Mouse (Mus musculus): ENCODE measurements around the gene Cxcr1. TPM values are rescaled to one million over a fixed set of nuclear protein-coding genes. Genes with fewer than 3 reads are reported as not detected.
"Not testable (repeated sequence)": the region's sequence is repeated elsewhere in the genome, so short reads cannot be mapped to it uniquely, and the experiment has no call there.

The Cxcr1 gene
- polyA plus RNA-seq, 1 experiment from 2014 or later: not detected

- no peak overlapping the region for H3K27ac ChIP-seq
- whole genome bisulfite sequencing: 78% methylated on average over 2 of the region's 2 CpGs
- H3K9me3 ChIP-seq: no peaks in the 10 kb centered on the region
- DNase-seq (ENCODE audit: extremely low spot score, low spot score): no peak
- H3K4me1 ChIP-seq: peaks cover 8% of the 10 kb centered on the region
- H3K27me3 ChIP-seq (ENCODE audit: poor library complexity, severe bottlenecking): no peaks in the 10 kb centered on the region
- H3K36me3 ChIP-seq (replicated peaks): no peaks in the 10 kb centered on the region
- H3K4me3 ChIP-seq: no peak overlapping the region
Observed at GRCm38 (mm10) chr1:74183006-74183405, 11.4 kb downstream of the Cxcr1 start.

- Histone ChIP-seq H3K9me3 (no peaks in the 10 kb centered on the region), H3K36me3 (replicated peaks) (no peaks in the 10 kb centered on the region), H3K27ac (no peak overlapping the region), H3K4me1 (peaks cover 8% of the 10 kb centered on the region), H3K27me3 (ENCODE audit: poor library complexity, severe bottlenecking) (no peaks in the 10 kb centered on the region), H3K4me3 (no peak overlapping the region)
- 68% methylated on average over 2 of the region's 2 CpGs for WGBS
- DNase-seq (ENCODE audit: extremely low spot score, low spot score): no peak
Observed at GRCm38 (mm10) chr1:74181462-74181861, 13.0 kb downstream of the Cxcr1 start.

- DNase-seq (ENCODE audit: extremely low spot score, low spot score): no peak
- 75% methylated on average over 9 of the region's 9 CpGs for WGBS
- Histone ChIP-seq H3K4me1 (peaks cover 8% of the 10 kb centered on the region), H3K9me3 (no peaks in the 10 kb centered on the region), H3K36me3 (replicated peaks) (no peaks in the 10 kb centered on the region), H3K27ac (no peak overlapping the region), H3K4me3 (no peak overlapping the region), H3K27me3 (ENCODE audit: poor library complexity, severe bottlenecking) (no peaks in the 10 kb centered on the region)
Observed at GRCm38 (mm10) chr1:74179624-74180408, 14.6 kb downstream of the Cxcr1 start.

- peaks cover 8% of the 10 kb centered on the region for H3K4me1 ChIP-seq
- 89% methylated on average over 3 of the region's 3 CpGs for WGBS
- no peaks in the 10 kb centered on the region for H3K36me3 ChIP-seq (replicated peaks)
- no peak overlapping the region for H3K4me3 ChIP-seq
- no peaks in the 10 kb centered on the region for H3K27me3 ChIP-seq (ENCODE audit: poor library complexity, severe bottlenecking)
- H3K27ac ChIP-seq: no peak overlapping the region
- no peaks in the 10 kb centered on the region for H3K9me3 ChIP-seq
- DNase-seq (ENCODE audit: extremely low spot score, low spot score): no peak
Observed at GRCm38 (mm10) chr1:74178618-74179017, 15.8 kb downstream of the Cxcr1 start.

GRCm38 (mm10) chr1:74175731-74176130 is 18.7 kb downstream of the Cxcr1 start:
- no peak for DNase-seq (ENCODE audit: extremely low spot score, low spot score)
- H3K9me3 ChIP-seq: no peaks in the 10 kb centered on the region
- 89% methylated on average over 4 of the region's 4 CpGs for WGBS
- peaks cover 8% of the 10 kb centered on the region for H3K4me1 ChIP-seq
- H3K36me3 ChIP-seq (replicated peaks): no peaks in the 10 kb centered on the region
- no peak overlapping the region for H3K4me3 ChIP-seq
- no peak overlapping the region for H3K27ac ChIP-seq
- H3K27me3 ChIP-seq (ENCODE audit: poor library complexity, severe bottlenecking): no peaks in the 10 kb centered on the region

- 90% methylated on average over 3 of the region's 3 CpGs for WGBS
- H3K36me3 ChIP-seq (replicated peaks): no peaks in the 10 kb centered on the region
- no peaks in the 10 kb centered on the region for H3K9me3 ChIP-seq
- H3K27me3 ChIP-seq (ENCODE audit: poor library complexity, severe bottlenecking): no peaks in the 10 kb centered on the region
- no peaks in the 10 kb centered on the region for H3K4me1 ChIP-seq
- H3K27ac ChIP-seq: no peak overlapping the region
- no peak overlapping the region for H3K4me3 ChIP-seq
- DNase-seq (ENCODE audit: extremely low spot score, low spot score): no peak
Observed at GRCm38 (mm10) chr1:74172722-74173121, 21.7 kb downstream of the Cxcr1 start.

- Histone ChIP-seq H3K4me3 (no peak overlapping the region), H3K36me3 (replicated peaks) (no peaks in the 10 kb centered on the region), H3K27me3 (ENCODE audit: poor library complexity, severe bottlenecking) (no peaks in the 10 kb centered on the region), H3K27ac (no peak overlapping the region), H3K9me3 (no peaks in the 10 kb centered on the region), H3K4me1 (no peaks in the 10 kb centered on the region)
- DNase-seq (ENCODE audit: extremely low spot score, low spot score): no peak
- WGBS: 91% methylated on average over 3 of the region's 3 CpGs
Observed at GRCm38 (mm10) chr1:74169721-74170120, 24.7 kb downstream of the Cxcr1 start.

- Histone ChIP-seq H3K4me1 (no peaks in the 10 kb centered on the region), H3K4me3 (no peak overlapping the region), H3K27me3 (ENCODE audit: poor library complexity, severe bottlenecking) (no peaks in the 10 kb centered on the region), H3K36me3 (replicated peaks) (no peaks in the 10 kb centered on the region), H3K9me3 (no peaks in the 10 kb centered on the region), H3K27ac (no peak overlapping the region)
- 84% methylated on average over 5 of the region's 5 CpGs for WGBS
- no peak for DNase-seq (ENCODE audit: extremely low spot score, low spot score)
Observed at GRCm38 (mm10) chr1:74167136-74167535, 27.3 kb downstream of the Cxcr1 start.

GRCm38 (mm10) chr1:74160036-74160435 is 34.4 kb downstream of the Cxcr1 start:
- 74% methylated on average over 2 of the region's 2 CpGs for WGBS

GRCm38 (mm10) chr1:74159613-74160012 is 34.8 kb downstream of the Cxcr1 start:
- WGBS: 84% methylated on average over 5 of the region's 5 CpGs
- H3K4me1 ChIP-seq; H3K27me3 ChIP-seq (ENCODE audit: poor library complexity, severe bottlenecking); H3K9me3 ChIP-seq; H3K36me3 ChIP-seq (replicated peaks); H3K4me3 ChIP-seq; DNase-seq (ENCODE audit: extremely low spot score, low spot score); H3K27ac ChIP-seq: not testable (repeated sequence)

More at GRCm38 (mm10) chr1:74160036-74160435, 34.4 kb downstream of the Cxcr1 start:
- Histone ChIP-seq H3K36me3 (replicated peaks) (no peaks in the 10 kb centered on the region), H3K9me3 (no peaks in the 10 kb centered on the region), H3K27me3 (ENCODE audit: poor library complexity, severe bottlenecking) (no peaks in the 10 kb centered on the region), H3K27ac (no peak overlapping the region), H3K4me1 (no peaks in the 10 kb centered on the region), H3K4me3 (no peak overlapping the region)
- DNase-seq (ENCODE audit: extremely low spot score, low spot score): no peak

- no peak overlapping the region for H3K27ac ChIP-seq
- no peaks in the 10 kb centered on the region for H3K27me3 ChIP-seq (ENCODE audit: poor library complexity, severe bottlenecking)
- DNase-seq (ENCODE audit: extremely low spot score, low spot score): no peak
- H3K9me3 ChIP-seq: no peaks in the 10 kb centered on the region
- no peaks in the 10 kb centered on the region for H3K36me3 ChIP-seq (replicated peaks)
- 85% methylated on average over 14 of the region's 14 CpGs for WGBS
- H3K4me1 ChIP-seq: no peaks in the 10 kb centered on the region
- H3K4me3 ChIP-seq: no peak overlapping the region
Observed at GRCm38 (mm10) chr1:74156381-74156910, 38.0 kb downstream of the Cxcr1 start.

- Histone ChIP-seq H3K27ac (no peak overlapping the region), H3K27me3 (ENCODE audit: poor library complexity, severe bottlenecking) (no peaks in the 10 kb centered on the region), H3K4me1 (no peaks in the 10 kb centered on the region), H3K9me3 (no peaks in the 10 kb centered on the region), H3K36me3 (replicated peaks) (no peaks in the 10 kb centered on the region), H3K4me3 (no peak overlapping the region)
- WGBS: 90% methylated on average over 6 of the region's 6 CpGs
- DNase-seq (ENCODE audit: extremely low spot score, low spot score): no peak
Observed at GRCm38 (mm10) chr1:74155435-74156012, 38.9 kb downstream of the Cxcr1 start.

- whole genome bisulfite sequencing: 82% methylated on average over 8 of the region's 8 CpGs
- H3K9me3 ChIP-seq: no peaks in the 10 kb centered on the region
- DNase-seq (ENCODE audit: extremely low spot score, low spot score): no peak
- no peak within 1 kb of the TSS for H3K27ac ChIP-seq
- H3K4me3 ChIP-seq: no peak within 1 kb of the TSS
- H3K36me3 ChIP-seq (replicated peaks): no peaks in the 10 kb centered on the region
- no peaks in the 10 kb centered on the region for H3K27me3 ChIP-seq (ENCODE audit: poor library complexity, severe bottlenecking)
- H3K4me1 ChIP-seq: no peaks in the 10 kb centered on the region
Observed at GRCm38 (mm10) chr1:74153461-74154184, 40.8 kb downstream of the Cxcr1 start, which contains the start of gene Cxcr2. TSS of gene Cxcr2 (plus strand) at chr1:74153989.
